Mouse (Mus musculus) liver, embryonic 14.5 days (tissue): Measurements from ENCODE around the gene Agbl5. TPM values are rescaled to one million over a fixed set of nuclear protein-coding genes. Genes with fewer than 3 reads are reported as not detected.
A peak's percentile ranks its signal among the peaks of the same experiment; 100 is the strongest.

Experiments used
- ATAC-seq: fragments of 200-750 bp; cut with Nextera tagmentation; 2 replicates; pipeline ENCODE4 v1.8.0; 2017; ENCODE audit warnings: moderate number of reproducible peaks, mild to moderate bottlenecking, moderate library complexity; ENCODE audit not compliant: insufficient read depth
- DNase-seq, 3 experiments: peaks; one replicate each; pipeline ENCODE4 v3.0.0-alpha.2; 2012 to 2013; ENCODE audit warnings: low read depth in 3 of 3, low spot score in 3 of 3
- H3K27ac ChIP-seq: fragments of 300-500 bp; sonication (generic); 2 replicates; pipeline ENCODE4 v1.5.1; 2014; ENCODE audit warnings: moderate library complexity, mild to moderate bottlenecking, control low read depth, inconsistent platforms
- H3K27me3 ChIP-seq: fragments of 300-500 bp; sonication (generic); 2 replicates; pipeline ENCODE4 v1.6.1; 2014; ENCODE audit warnings: mild to moderate bottlenecking, low read length, moderate library complexity; ENCODE audit not compliant: control insufficient read depth, insufficient read depth
- H3K36me3 ChIP-seq: fragments of 300-500 bp; sonication (generic); replicated peaks from 2 replicates; pipeline ENCODE4 v1.6.1; 2014; ENCODE audit warnings: low read depth; ENCODE audit not compliant: control insufficient read depth, insufficient read depth
- H3K4me1 ChIP-seq, 2 experiments: fragments of 200-500 bp in 1 of 2; fragments of 300-500 bp in 1 of 2; sonication (generic) in 1 of 2; replicated peaks; 2 replicates each; pipeline ENCODE4 v1.6.1; 2012 to 2014; ENCODE audit warnings: antibody characterized with exemption in 1 of 2, inconsistent platforms in 1 of 2, low read length in 1 of 2; ENCODE audit not compliant: control insufficient read depth in 2 of 2, insufficient read depth in 2 of 2
- H3K4me2 ChIP-seq: fragments of 300-500 bp; sonication (generic); 2 replicates; pipeline ENCODE4 v1.6.1; 2014; ENCODE audit warnings: low read depth, mild to moderate bottlenecking, control low read depth, moderate library complexity
- H3K4me3 ChIP-seq, 2 experiments: fragments of 200-500 bp in 1 of 2; fragments of 300-500 bp in 1 of 2; sonication (generic) in 1 of 2; 2 replicates each; pipeline ENCODE4 v1.5.1; 2012 to 2014; ENCODE audit warnings: low read depth in 2 of 2, low read length in 2 of 2, mild to moderate bottlenecking in 2 of 2, control low read depth in 1 of 2, inconsistent platforms in 1 of 2, moderate library complexity in 1 of 2; ENCODE audit not compliant: insufficient read depth in 1 of 2
- H3K9ac ChIP-seq: fragments of 300-500 bp; sonication (generic); replicated peaks from 2 replicates; pipeline ENCODE4 v1.6.1; 2014; ENCODE audit warnings: mild to moderate bottlenecking, control low read depth, moderate library complexity
- H3K9me3 ChIP-seq: fragments of 300-500 bp; sonication (generic); 2 replicates; pipeline ENCODE4 v1.6.1; 2016; ENCODE audit warnings: low read length, mixed read lengths; ENCODE audit not compliant: control insufficient read depth
- CTCF ChIP-seq: IDR thresholded peaks from 2 replicates; pipeline ENCODE4 v1.5.1; 2016; ENCODE audit warnings: antibody characterized with exemption, low read depth, control low read depth
- EP300 ChIP-seq: IDR thresholded peaks from 2 replicates; pipeline ENCODE4 v1.6.1; 2016; ENCODE audit warnings: antibody characterized with exemption, low read depth
- WGBS: fragments of 180-500 bp; shearing (Covaris S2); extraction: QIAGEN DNeasy Blood & Tissue Kit; methylation state at CpG from one replicate; pipeline ENCODE4 v1.1.7; 2014; ENCODE audit not compliant: insufficient replicate concordance; 5-methylcytosine and 5-hydroxymethylcytosine counted together
- polyA plus RNA-seq, 2 experiments: library from polyadenylated mRNA; depleted of rRNA in 1 of 2; stranded (reverse) in 1 of 2; unstranded in 1 of 2; fragments of >200 nt; fragmentation: Nextera tagmentation in 1 of 2; extraction: Ambion mirVana in 1 of 2; gene quantifications; 2 replicates each; pipeline versions ENCODE4 v1.2.1 to v1.2.3; 2012 to 2014

The Agbl5 gene
- polyA plus RNA-seq, 2 experiments: 4.8 to 5.0 TPM

DNA sequence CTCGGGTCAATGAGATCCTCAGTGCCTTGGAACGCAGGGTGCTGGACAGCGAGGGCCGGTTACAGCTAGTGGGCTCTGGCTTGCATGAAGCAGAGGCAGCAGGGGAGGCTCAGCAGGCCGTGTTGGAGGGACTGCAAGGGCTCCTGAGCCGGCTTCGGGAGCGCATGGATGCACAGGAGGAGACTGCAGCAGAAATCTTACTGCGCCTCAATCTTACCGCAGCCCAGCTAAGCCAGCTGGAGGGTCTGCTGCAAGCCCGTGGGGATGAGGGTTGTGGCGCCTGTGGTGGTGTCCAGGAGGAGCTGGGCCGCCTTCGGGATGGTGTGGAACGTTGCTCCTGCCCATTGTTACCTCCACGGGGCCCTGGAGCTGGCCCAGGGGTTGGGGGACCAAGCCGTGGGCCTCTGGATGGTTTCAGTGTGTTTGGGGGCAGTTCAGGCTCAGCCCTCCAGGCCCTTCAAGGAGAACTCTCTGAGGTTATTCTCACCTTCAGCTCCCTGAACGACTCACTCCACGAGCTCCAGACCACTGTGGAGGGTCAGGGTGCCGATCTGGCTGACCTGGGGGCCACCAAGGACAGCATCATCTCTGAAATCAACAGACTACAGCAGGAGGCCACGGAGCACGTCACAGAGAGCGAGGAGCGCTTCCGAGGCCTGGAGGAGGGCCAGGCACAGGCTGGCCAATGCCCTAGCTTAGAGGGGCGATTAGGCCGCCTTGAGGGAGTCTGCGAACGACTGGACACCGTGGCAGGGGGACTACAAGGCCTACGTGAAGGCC, 29.6 kb downstream of the Agbl5 start:
- no peak overlapping the region for H3K9ac ChIP-seq
- H3K27ac ChIP-seq: no peak overlapping the region
- no peak overlapping the region for H3K4me3 ChIP-seq
- WGBS: 79% methylated on average over 31 of the region's 31 CpGs
- no peak for ATAC-seq
- no peaks in the 10 kb centered on the region for H3K27me3 ChIP-seq
- no peak overlapping the region for H3K4me2 ChIP-seq
- DNase-seq: no peak
- TF ChIP-seq CTCF: no peak
- no peak for TF ChIP-seq EP300
- H3K4me1 ChIP-seq: peaks cover 21 to 44% of the 10 kb centered on the region in 2 experiments
- H3K9me3 ChIP-seq: no peaks in the 10 kb centered on the region
- no peaks in the 10 kb centered on the region for H3K36me3 ChIP-seq

DNA sequence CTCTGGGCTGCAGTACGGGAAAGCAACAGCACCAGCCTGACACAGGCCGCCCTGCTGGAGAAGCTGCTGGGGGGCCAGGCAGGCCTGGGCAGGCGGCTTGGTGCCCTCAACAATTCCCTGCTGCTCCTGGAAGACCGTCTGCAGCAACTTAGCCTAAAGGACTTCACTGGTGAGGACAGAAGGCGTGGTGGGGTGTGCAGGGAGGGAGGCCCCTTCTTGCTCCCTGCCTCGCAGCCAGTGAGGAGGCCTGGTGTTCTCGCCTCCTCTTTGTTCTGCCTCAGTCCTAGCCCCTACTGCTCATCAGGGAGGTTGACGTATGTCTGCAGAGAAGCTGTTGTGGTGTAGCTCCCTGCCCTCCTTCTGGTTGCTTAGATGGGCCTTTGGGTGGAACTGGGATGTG, 30.2 kb downstream of the Agbl5 start:
- H3K4me3 ChIP-seq: no peak overlapping the region
- no peak overlapping the region for H3K9ac ChIP-seq
- DNase-seq: no peak
- H3K27ac ChIP-seq: no peak overlapping the region
- H3K4me1 ChIP-seq: peaks cover 21 to 45% of the 10 kb centered on the region in 2 experiments
- no peak for ATAC-seq
- H3K4me2 ChIP-seq: no peak overlapping the region
- no peaks in the 10 kb centered on the region for H3K36me3 ChIP-seq
- WGBS: 75% methylated on average over 8 of the region's 8 CpGs
- H3K27me3 ChIP-seq: no peaks in the 10 kb centered on the region
- no peaks in the 10 kb centered on the region for H3K9me3 ChIP-seq
- TF ChIP-seq EP300: no peak
- TF ChIP-seq CTCF: no peak

DNA sequence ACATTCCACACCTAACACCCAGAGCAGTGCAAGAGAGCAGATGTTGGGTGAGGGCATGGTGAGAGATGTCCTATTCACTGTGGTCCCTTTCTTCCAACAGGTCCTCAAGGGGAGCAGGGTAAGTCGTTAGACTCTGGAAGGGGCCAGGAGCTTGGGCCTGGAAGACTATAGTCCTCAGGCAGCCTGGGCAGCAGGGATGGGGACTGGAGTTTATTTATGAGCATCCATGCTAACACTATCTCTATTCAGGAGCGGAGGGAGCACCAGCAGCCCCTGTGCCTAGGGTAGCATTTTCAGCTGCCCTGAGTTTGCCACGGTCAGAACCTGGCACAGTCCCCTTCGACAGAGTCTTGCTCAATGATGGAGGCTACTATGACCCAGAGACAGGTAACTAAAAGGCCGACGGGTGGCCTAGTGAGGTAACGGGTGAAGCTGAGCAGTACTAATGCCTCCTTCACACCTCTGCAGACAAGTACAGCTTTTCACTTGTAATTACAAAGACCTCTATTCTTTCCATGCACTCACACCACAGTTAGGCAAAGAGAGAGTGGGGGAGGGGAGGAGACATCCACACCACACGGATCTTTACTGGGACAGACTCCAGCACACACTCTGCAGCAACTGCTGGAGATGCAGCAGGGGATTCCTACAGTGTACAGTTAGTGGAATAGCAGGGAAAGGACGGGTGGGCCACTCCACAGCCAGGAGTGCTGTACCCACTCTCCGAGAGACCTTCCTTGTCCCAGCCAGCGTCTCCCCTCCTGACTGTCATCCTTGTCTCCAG, 31.5 kb downstream of the Agbl5 start:
- no peak for DNase-seq
- 73% methylated on average over 11 of the region's 11 CpGs for WGBS
- ATAC-seq: no peak
- Histone ChIP-seq H3K9ac (no peak overlapping the region), H3K36me3 (no peaks in the 10 kb centered on the region), H3K4me2 (no peak overlapping the region), H3K27ac (no peak overlapping the region), H3K4me1 (peaks cover 16 to 37% of the 10 kb centered on the region in 2 experiments), H3K9me3 (no peaks in the 10 kb centered on the region), H3K27me3 (no peaks in the 10 kb centered on the region), H3K4me3 (no peak overlapping the region)
- no peak for TF ChIP-seq CTCF
- no peak for TF ChIP-seq EP300

GRCm38 (mm10) chr5:30920621-30921020, 32.1 kb downstream of the Agbl5 start:
- no peaks in the 10 kb centered on the region for H3K9me3 ChIP-seq
- H3K4me3 ChIP-seq: no peak overlapping the region; a peak in 1 of 4 replicates
- no peaks in the 10 kb centered on the region for H3K36me3 ChIP-seq
- ATAC-seq (no peak), DNase-seq (no peak)
- 55% methylated on average over 19 of the region's 19 CpGs for WGBS
- peaks cover 16 to 32% of the 10 kb centered on the region in 2 experiments for H3K4me1 ChIP-seq
- peak overlapping the region; percentile 90 for H3K4me2 ChIP-seq
- no peak for TF ChIP-seq EP300
- no peak for TF ChIP-seq CTCF
- H3K27me3 ChIP-seq: no peaks in the 10 kb centered on the region
- no peak overlapping the region for H3K27ac ChIP-seq
- H3K9ac ChIP-seq: no peak overlapping the region
